Mouse (Mus musculus) regulatory T cell (primary cell): ENCODE results near the gene Vmn1r71.
"Not testable (repeated sequence)": the region's sequence is repeated elsewhere in the genome, so short reads cannot be mapped to it uniquely, and the experiment has no call there.

ENCODE experiments used
- in situ Hi-C: fragments of 300-600 bp; cut with MboI, MseI; formaldehyde crosslinking; loops from one replicate; pipeline ENCODE4 v1.15.1; 2025; ENCODE audit warnings: high pct_unique_total_duplicates

The Vmn1r71 gene

DNA sequence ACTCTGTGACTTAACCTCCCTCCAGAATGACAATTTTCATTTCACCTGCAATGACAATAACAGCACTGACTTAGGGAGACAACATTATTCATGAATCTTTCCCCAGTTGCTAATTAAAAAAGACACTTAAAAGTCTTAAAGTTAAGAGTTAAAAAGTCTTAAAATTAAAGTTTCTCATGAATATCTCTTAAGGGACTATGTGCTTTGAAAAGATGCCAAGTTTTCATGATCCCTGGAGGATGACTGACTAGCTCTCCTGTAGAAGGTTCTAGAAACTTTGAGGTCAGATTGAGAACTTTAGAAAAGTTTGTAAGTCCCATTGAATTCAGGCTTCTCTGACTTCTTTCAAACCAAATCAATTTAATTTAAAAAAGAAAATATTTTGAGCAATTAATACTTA, at the start of gene Vmn1r71:
TSS of gene Vmn1r71 (minus strand) at position 101 of the 400 bp plus-strand sequence.
- in situ Hi-C loops: no loop called here

DNA sequence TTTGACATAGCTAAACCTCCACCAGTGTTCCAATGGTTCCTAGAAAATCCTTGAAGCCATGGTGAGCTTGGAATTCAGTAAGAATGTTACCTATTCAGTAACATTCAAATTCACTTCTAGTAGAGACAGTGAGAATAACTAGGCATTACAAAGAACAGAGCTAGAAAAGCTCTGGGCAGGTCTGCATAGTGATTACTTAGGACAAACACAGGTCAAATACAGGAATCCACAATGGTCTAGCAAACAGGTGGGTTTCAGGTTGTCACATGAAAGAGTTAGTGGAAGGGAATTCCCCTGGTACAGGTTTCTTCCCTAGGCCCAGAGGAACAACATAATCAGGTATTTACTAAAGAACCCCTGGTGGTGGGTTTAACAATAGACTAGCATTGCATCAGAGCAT, 3.4 kb upstream of the Vmn1r71 start:
- in situ Hi-C loops: not testable (repeated sequence)
